Mouse (Mus musculus) frontal cortex, adult 2 months (tissue): Measurements from ENCODE around the gene Aunip. TPM values are rescaled to one million over a fixed set of nuclear protein-coding genes. Genes with fewer than 3 reads are reported as not detected.
A peak's percentile ranks its signal among the peaks of the same experiment; 100 is the strongest.

Experiments used
- DNase-seq, 2 experiments: peaks; one replicate each; pipeline ENCODE4 v3.0.0; 2022; ENCODE audit warnings: low spot score in 1 of 2; ENCODE audit errors: extremely low spot score in 1 of 2
- polyA plus RNA-seq: library from polyadenylated mRNA; depleted of rRNA; stranded (reverse); fragments of >200 nt; gene quantifications from 2 replicates; pipeline ENCODE4 v1.2.3, GENCODE M21; 2012; rRNA removed

Gene Aunip
- 0.50 TPM in 1 of 2 replicates, not detected in the other for polyA plus RNA-seq

DNA sequence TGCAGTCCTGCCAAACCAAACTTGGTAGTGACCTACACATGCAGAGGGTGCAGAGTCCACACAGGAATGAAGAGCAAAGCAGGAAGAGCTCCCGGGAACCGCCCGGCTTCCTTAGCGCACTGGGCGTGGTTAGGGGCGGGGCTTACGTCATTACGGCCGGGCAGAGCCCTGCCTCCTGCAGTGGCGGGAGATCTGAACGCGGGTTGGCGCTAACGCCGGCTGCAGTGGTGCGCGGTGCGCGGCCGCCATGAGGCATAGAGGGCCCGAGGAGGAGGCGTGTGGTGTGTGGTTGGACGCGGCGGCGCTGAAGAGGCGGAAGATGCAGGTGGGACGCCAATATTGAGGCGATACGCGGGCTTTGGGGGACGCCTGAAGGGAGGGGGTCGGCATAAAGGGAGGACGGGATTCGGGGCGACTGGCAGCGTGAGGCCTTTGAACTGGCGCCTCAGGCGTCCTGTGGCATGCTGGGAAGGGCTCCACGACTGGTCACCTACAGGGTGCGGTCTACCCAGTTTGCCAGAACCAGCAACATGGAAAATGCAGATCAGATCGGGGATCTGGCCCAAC, at the start of gene Aunip:
Gene Aunip (plus strand): TSS at position 155 of the 567 bp plus-strand sequence.
- peak in 1 of 2 experiments; percentile 87 for DNase-seq

DNA sequence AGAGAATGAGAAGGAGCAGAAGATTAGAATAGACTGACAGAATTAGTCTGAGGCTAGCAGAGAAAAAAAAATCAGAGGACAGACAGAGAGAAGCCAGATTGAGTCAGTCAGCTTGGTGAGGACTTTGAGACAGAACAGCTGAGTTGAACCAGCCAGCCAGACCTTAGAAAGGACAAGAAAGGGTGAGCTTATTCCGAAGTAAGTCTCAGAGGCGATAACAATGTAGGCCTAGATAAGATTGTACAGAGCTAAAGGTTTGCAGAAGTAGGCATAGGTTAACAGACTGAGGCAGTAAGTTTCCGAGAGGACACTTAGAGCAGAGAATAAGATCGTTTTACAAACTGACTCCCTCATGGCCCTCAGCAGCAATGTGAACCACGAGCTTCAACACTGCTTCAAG, 49.5 kb upstream of the Aunip start:
- DNase-seq: no peak

DNA sequence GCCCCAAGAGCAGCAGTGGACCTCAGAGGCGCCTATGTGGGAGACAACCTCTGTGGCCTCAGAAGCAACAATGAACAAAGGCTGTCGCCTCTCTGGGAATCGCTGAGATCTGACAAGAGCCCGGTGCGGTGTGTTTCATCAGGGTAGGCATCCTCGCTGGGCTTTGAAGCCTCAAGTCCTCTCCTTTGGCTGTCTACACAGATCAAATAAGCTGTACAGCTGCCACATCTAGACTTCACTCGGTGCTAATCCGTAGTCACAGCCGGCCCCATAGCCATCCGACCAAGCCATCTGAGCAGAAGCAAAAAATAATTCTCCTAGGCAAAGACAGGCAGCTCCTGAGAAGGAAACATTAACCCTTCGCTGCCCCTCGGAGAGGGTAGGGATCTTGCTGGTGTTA, 45.0 kb upstream of the Aunip start:
- DNase-seq: no peak

DNA sequence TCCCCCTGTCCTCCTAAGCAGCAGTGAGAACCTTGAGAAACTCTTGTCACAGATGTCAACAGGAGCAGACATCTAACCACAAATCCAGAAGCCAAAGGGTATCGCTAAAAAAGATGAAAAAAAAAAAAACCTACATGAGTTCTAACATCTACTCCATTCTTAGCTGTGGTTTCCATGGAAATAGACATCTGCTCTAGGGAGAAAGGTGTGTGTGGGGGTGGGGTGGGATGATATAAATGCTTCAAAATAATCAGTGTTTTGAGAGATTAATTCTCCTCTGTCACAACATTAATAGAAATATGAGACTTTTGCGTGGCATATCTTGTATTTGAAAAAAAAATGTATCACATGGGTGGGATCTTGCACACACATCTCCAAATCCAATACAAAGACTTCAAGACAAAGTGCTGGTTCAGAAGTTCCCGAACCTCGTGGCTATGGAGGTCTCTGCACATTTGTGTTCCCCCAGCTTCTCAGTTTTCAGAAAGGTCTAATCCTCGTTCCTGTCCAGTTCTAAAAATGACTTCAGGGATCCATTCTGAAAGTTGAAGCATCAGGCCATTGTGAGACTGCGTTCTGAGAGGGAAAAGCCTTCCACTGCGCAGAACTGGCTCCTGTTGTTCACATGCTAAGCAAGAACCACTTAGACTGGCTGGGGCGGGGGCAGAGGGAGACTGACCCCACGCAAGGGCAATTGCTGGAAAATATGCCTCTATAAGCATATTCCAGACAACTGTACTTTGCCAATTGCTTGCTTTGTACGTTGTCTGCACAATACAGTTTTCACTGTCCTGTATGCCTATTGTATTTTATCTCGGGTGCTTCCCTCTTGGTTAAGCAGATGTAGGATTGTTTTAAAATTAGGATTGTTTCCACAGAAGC, 44.2 kb upstream of the Aunip start:
- no peak for DNase-seq

DNA sequence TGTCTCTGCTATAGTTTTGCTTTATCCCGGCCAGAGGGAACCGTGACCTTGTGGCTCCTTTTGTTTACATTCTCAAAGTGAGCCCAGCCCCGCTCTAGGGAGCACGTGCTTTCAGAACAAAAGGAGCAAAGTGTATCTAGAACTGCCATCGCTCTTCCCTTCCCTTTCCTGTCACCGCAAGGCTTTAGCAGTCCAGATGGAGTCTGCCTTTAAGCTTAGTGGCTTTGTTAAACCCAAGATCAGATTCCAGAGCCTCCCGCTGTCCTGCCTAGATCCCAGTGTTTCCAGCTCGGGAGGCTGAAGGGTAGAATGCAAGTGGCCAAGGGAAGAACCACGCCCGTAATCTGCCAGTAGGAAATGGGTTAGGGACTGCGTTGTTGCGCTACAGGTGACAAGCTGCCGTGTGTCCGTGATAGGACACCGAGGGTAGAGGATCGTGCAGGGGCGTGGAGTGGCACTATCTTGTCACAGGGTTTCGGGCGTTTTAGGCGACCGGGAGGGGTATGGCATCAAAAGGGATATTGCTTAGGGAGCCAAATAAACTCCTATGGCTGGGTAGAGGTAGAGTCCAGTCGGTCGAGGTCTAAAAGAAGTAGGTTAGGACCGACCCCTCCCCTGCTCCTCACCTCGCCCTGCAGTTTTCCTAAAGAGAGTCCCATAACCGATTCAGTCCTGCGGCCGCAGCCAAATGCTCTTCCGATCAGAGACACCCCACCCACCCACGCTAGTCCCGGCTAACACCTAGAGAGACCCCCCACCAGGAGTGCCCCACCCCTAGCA, 43.2 kb upstream of the Aunip start:
- DNase-seq: no peak

DNA sequence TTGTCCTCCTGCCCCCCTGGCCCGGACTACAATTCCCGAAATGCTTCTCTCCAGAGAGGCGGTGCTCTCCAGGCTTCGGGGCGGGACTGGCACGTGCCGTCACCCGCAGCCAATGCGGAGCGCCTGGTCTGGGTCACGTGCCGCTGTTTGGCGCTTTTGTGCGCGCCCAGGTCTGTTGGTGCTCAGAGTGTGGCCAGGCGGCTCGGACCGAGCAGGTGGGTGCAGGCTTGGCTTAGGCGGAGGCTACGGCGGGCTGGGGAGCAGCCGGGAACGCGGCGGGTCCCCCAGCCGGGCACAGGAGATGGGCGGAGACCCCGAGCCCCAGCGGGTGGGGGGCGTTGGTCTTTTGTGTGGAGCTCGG, 42.6 kb upstream of the Aunip start, which contains the start of gene Stmn1:
Gene Stmn1 (plus strand): TSS at position 106 of the 361 bp plus-strand sequence.
- peak; percentile 90 to 95 for DNase-seq

DNA sequence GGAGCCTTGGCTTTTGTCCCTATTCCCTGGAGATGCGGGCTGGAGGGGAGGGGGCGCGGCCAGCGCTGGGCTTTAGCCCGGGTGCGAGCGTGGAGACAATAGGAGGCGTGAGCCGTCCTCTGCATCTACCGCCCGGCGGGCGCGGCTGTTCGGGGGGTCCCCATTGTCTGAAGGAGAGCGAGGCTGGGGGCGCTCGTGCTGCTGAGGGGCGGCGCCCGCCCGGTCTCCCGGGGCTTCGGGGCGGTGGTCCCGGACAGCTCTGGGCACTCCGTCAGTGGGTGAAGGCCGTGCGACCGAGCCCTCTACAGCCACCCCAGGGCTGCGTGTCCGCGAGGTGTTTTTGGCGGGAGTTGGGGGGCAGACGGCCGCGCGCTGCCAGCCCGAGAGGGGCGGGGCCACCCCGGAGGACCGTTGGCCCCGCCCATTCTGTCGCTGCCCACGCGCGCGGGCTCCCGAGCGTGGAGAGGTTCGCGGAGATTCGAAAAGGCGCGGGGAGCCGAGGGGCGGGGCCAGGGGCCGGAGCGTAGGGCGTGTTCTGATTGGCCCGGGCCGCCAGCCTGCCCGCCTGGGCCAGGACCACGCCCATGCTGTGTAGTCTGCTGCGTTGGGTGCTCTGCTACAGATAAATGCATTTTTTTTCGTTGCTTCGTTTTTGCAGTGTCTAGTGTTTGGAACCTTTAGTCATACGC, 42.1 kb upstream of the Aunip start:
- DNase-seq: peak; percentile 85 to 96

DNA sequence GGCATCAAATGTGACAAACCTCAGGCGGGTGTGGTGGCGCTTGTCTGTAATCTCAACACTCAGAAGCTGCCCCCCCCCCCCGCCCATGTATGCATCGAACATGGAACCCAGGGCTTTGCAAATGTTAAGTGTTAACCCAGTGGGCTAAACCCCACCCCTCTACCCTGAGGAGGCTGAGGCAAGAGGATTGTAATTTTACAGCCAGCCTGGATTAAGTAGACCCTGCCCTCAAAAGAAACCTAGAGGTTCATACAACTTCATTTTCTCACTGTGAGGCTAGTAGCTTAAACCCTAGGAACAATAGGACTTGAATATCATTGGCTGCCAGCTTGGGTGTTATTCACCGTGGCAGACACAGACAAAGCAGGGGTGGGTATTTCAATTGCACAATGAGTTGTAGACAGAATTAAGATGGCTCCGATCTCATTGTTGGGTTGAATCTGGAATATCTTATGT, 41.4 kb upstream of the Aunip start:
- DNase-seq: no peak

DNA sequence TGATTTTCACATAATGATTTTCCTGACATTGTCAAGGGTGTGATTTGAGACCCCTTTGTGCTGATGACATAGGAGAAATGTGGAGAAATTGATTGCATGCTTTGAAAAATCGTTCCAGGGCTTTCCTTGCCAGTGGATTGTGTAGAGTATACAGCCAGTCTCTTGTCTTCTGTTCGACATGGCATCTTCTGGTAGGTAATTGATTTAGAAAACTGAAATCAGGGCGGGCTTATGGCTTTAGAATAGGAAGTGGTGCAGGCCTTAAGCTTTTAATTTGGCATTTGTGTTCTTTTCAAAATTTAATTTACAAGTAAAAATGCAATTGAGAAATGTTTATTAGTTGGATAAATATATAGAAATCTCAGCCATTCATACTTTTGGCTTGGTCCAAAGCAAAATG, 40.8 kb upstream of the Aunip start:
- no peak for DNase-seq

DNA sequence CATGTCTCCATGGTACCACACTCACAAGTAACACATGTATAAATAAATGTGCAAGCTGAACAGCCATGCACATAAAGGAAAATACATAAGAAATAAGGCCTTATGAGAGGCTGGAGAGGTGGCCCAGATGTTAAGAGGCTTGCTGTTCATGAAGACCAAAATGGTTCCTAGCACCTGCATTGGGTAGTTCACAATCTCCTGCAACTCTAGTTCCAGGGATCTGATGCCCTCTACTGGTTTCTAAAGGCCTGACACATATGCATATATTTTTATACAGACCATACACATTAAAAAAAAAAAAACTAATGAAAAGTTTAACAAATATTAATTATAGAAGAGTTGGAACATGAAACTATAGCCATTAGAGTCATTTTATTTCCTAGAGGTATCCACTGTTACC, 39.3 kb upstream of the Aunip start:
- DNase-seq: no peak

DNA sequence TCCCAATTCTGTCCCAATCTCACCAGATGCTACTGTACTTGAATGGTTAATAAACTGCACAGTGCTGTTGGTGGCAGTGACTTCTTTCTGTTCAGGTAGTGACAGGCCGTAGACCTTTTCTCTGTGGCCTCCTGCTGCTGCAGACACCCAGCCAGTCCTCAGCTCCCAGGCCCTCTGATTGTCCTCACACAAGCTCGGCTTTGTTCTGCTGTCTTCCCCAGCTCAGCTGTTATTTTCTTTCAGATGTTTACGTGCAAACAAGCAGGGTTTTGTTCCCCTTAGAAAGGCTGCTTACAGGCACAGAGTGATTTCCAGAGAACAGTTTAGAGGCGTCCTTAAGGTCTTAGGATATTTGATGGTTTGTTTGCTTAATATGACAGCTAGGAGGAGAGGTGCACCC, 37.0 kb upstream of the Aunip start:
- no peak for DNase-seq

DNA sequence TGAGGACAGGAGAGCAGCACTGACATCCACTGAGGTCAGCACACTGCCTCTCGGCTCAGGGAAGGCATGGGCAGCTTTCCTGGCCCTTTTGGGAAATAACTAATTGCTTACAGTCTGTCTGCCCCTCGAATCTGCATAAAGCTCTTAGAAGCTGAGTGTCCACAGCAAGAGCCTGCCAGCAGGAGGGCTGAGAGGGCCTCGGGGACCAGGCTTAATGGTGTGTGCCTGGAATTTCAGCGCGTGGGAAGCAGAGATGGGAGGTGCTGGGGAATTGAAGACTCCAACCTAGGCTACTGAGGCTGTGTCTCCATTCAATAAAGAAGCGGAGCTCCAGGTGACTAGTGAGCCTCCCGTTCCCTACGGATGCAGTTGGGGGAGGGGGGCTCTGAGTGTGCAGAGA, 36.6 kb upstream of the Aunip start:
- DNase-seq: no peak

DNA sequence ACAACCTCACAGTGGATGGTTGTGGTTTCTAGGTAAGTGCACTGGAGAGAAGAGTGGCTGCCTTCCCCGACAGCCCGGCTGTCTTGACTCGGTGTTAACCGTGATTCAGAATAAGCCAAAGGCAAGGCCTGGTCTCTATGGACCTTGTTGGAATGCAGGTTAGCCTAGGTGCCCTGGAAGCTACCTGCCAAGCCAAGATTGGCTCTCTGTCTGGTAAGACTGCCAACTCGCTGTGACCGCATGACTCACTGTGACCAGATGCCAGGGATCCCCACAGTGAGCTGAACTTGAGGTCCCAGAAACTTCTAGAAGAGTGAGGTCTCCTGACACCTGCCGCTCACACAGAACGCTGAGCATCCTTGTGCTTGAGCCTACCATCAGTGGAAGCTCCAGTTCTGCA, 33.9 kb upstream of the Aunip start:
- no peak for DNase-seq

DNA sequence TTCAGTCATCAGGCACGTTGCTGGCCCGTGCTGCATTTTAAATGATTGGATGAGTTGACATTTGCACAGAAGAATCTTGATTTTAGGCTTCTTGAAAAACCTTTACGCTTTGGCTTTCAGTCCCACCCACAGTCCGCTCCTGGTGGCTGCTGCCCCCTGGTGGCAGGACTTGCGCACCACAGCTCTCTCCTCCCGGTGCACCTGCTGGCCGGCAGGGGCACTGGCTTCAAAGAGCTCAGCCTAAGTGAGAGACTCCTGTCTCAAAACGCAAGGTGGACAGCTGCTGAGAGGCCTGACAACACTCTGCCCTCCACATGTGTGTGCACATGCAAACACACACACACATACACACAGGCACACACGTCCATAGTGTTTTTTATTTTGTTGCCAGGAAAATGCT, 32.8 kb upstream of the Aunip start:
- peak; percentile 74 to 98 for DNase-seq

DNA sequence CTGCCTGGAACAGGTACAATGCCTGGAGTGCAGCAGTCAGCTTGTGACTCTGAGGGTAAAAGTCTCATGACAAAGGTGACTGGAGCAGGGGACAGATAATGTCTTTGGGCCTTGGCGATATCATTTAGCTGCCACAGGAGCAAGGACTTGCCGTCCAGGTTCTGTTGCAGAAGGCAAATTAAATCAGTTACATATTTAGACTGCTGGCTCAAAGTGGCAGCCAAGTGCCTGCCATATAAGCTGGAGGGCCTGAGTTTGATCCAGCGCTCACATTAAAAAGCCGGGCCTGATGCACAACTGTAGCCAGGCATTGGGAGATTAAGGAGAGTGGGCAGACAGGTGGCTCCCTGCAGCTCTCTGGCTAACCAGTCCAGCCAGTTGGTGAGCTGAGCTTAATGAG, 31.0 kb upstream of the Aunip start:
- no peak for DNase-seq

DNA sequence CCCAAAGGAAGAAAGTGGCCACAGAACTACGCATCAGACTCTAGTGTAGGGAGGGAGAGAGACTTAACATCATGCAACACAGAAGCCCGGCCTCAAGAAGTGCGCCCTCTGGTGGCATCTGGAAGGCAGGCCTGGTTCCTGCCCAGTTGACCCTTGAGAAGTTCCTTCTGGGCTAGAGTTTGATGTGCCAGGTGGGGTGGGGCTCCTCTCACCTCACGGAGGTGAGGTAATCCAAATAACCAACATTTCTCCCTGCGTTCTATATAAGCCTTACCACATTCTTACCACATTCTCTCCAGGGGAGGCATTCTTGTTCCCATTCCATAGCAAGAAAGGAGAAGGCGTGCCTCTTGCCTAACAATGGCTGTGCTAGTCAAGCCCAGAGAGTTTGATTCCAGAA, 29.9 kb upstream of the Aunip start:
- DNase-seq: peak in 1 of 2 experiments; percentile 86

DNA sequence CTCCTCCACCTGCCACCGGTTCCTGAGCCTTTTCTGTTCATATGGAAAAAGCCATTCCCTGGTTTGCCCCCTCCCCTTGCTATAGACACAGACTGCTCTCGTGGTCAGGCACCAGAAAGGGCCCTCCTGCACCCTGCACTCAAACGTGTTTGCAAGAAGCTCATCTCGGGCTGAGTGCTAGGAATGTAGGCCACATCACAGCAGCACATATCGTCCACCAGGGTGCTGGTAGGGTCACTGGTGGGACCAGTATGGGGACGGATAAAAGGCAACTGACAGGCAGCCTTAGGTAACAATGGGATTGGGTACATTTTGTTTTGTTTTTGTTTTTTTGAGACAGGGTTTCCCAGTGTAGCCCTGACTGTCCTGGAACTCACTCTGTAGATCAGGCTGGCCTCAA, 29.5 kb upstream of the Aunip start:
- DNase-seq: no peak

DNA sequence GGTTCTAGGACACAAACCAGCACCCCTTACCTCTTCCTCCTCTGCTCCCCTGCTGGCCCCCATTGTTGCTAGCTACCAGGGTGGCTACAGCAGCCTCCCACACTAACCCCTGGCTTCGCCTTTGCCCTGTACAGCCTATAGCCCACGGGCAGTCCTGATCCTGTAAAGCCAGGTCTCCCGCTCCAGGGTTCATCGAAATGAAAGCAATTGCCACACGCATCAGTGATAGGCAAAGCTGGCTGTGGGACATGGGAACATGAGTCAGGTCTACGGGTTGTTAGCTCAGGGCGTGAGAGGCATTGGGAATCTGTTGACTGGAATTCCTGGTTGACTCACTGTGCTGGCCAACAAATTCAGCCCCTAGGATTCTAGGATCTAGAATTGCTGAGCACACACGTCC, 28.4 kb upstream of the Aunip start:
- no peak for DNase-seq

DNA sequence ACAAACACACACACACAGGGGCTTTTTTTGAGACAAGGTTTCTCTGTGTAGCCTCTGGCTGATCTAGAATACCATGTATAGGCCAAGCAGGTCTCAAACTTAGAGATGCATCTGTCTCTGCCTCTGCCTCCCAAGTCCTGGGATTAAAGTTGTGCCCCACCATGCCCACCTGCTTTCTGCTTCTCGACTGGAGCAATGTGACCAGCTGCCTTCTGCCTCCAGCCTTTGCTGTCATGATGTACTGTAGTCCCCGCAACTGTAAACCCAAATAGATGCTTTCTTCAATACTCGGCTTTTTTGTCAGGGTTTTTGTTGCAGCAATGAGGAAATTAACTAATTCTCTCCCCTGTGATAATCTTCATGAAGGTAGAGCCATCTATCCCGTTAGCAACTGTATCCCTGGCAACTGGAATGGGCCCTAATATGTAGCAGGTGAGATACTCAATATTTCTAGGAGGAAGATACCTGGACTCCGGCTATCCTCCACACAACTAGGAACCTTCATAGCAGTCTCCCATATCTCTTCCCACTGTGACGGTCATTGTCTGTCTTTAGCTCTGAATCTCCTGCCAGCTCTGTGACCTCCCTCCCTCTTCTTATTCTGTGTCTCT, 27.6 kb upstream of the Aunip start:
- no peak for DNase-seq

DNA sequence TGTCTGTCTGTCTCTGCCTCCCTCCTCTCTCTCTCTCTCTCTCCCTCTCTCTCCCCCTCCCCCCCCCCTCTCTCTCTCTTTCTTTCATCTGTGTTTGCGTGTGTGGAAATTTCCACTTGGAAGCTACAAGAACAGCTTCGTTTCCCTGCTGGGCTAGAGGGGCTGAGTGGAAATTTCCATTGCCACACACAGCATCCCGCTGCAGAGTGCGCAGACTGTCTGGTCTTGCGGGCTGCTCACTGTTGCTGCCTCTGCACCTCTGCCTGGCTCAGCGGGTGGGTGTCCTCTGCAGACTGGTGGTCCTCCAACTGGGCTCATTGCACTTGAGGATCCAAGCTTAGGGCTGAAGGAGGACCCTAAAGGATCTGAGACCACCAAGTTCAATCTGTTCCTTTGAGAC, 27.1 kb upstream of the Aunip start:
- peak in 1 of 2 experiments; percentile 75 for DNase-seq
